Mouse (Mus musculus) brain, adult 2 months (tissue): ENCODE data around the gene Caln1.
A peak's percentile ranks its signal among the peaks of the same experiment; 100 is the strongest.

Experiments
- DNase-seq: peaks from one replicate; pipeline ENCODE4 v3.0.0; 2011; ENCODE audit warnings: low read depth, low spot score

Caln1 gene

GRCm38 (mm10) chr5:130369237-130369636 is at the start of gene Caln1:
TSS of gene Caln1 (plus strand) at chr5:130369455.
- peak; percentile 96 for DNase-seq

GRCm38 (mm10) chr5:130319783-130320182 is 49.5 kb upstream of the Caln1 start:
- no peak for DNase-seq

- DNase-seq: peak; percentile 71
Measured at GRCm38 (mm10) chr5:130320485-130320884, 48.8 kb upstream of the Caln1 start.

GRCm38 (mm10) chr5:130325486-130325885 is 43.8 kb upstream of the Caln1 start:
- DNase-seq: no peak

- DNase-seq: no peak
Measured at GRCm38 (mm10) chr5:130327615-130328263, 41.5 kb upstream of the Caln1 start.

GRCm38 (mm10) chr5:130328366-130328765 is 40.9 kb upstream of the Caln1 start:
- DNase-seq: no peak

GRCm38 (mm10) chr5:130329889-130330288 is 39.4 kb upstream of the Caln1 start:
- no peak for DNase-seq

GRCm38 (mm10) chr5:130330801-130331200 is 38.5 kb upstream of the Caln1 start:
- peak; percentile 80 for DNase-seq

GRCm38 (mm10) chr5:130331206-130331605 is 38.0 kb upstream of the Caln1 start:
- peak; percentile 48 for DNase-seq

GRCm38 (mm10) chr5:130333566-130333965 is 35.7 kb upstream of the Caln1 start:
- DNase-seq: peak; percentile 93

GRCm38 (mm10) chr5:130333971-130334370 is 35.3 kb upstream of the Caln1 start:
- DNase-seq: peak; percentile 72

- DNase-seq: no peak
Measured at GRCm38 (mm10) chr5:130335462-130335861, 33.8 kb upstream of the Caln1 start.

GRCm38 (mm10) chr5:130340656-130341055 is 28.6 kb upstream of the Caln1 start:
- no peak for DNase-seq

- no peak for DNase-seq
Measured at GRCm38 (mm10) chr5:130344999-130345398, 24.3 kb upstream of the Caln1 start.

GRCm38 (mm10) chr5:130345871-130346270 is 23.4 kb upstream of the Caln1 start:
- no peak for DNase-seq

GRCm38 (mm10) chr5:130355223-130355622 is 14.0 kb upstream of the Caln1 start:
- peak; percentile 62 for DNase-seq

- no peak for DNase-seq
Measured at GRCm38 (mm10) chr5:130363111-130363510, 6.1 kb upstream of the Caln1 start.

- no peak for DNase-seq
Measured at GRCm38 (mm10) chr5:130363773-130364172, 5.5 kb upstream of the Caln1 start.

- DNase-seq: peak; percentile 93
Measured at GRCm38 (mm10) chr5:130368236-130368635, 1.0 kb upstream of the Caln1 start.

- DNase-seq: no peak
Measured at GRCm38 (mm10) chr5:130375411-130375810, 6.2 kb downstream of the Caln1 start.

GRCm38 (mm10) chr5:130384222-130384912 is 15.1 kb downstream of the Caln1 start, which contains the start of gene A330070K13Rik:
TSS of gene A330070K13Rik (minus strand) at chr5:130384631.
- DNase-seq: peak; percentile 73

- no peak for DNase-seq
Measured at GRCm38 (mm10) chr5:130386418-130386817, 17.2 kb downstream of the Caln1 start.
